Mouse (Mus musculus) liver, embryonic 14.5 days (tissue): ENCODE data around the gene Inpp4b.

Experiments used
- CTCF ChIP-seq: IDR thresholded peaks from 2 replicates; pipeline ENCODE4 v1.5.1; 2016; ENCODE audit warnings: antibody characterized with exemption, low read depth, control low read depth
- EP300 ChIP-seq: IDR thresholded peaks from 2 replicates; pipeline ENCODE4 v1.6.1; 2016; ENCODE audit warnings: antibody characterized with exemption, low read depth

DNA sequence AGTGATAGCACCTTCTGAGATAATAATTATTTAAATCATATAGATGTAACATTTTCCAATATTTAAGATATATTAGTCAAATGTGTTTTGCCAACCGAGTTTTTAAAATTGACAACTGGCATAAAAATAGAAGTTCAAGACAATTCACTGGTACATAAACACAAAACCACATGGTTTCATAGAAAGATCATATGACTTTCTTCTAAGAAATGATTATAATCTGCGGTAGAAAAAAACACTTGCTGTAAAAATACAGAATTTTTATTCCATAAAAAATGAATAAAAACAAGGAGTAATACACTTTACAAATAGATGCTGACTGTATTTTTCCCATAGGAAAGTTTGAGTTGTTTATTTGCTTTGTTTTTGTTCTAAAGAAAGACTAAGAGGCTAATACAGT is 160.6 kb downstream of the Inpp4b start:
- TF ChIP-seq EP300 (no peak), CTCF (no peak)
